Mouse (Mus musculus): Measurements from ENCODE around the gene Fgfr2. TPM values are rescaled to one million over a fixed set of nuclear protein-coding genes. Genes with fewer than 3 reads are reported as not detected.
"Not testable (repeated sequence)": the region's sequence is repeated elsewhere in the genome, so short reads cannot be mapped to it uniquely, and the experiment has no call there.

The Fgfr2 gene
- polyA plus RNA-seq, 1 experiment from 2014 or later: 106 TPM

- H3K27ac ChIP-seq (replicated peaks; ENCODE audit: low read depth, low read length): no peak overlapping the region
- no peaks in the 10 kb centered on the region for H3K27me3 ChIP-seq (replicated peaks; ENCODE audit: control insufficient read depth, insufficient read depth, low read length)
- H3K9me3 ChIP-seq (ENCODE audit: control insufficient read depth, low read length): no peaks in the 10 kb centered on the region
- no peak overlapping the region for H3K4me2 ChIP-seq (ENCODE audit: low read depth, low read length)
- WGBS: 84% methylated on average over 3 of the region's 3 CpGs
- H3K36me3 ChIP-seq (ENCODE audit: control insufficient read depth, insufficient read depth, low read length): no peaks in the 10 kb centered on the region
- H3K4me1 ChIP-seq (ENCODE audit: control insufficient read depth, insufficient read depth, low read length): no peaks in the 10 kb centered on the region
- no peak overlapping the region for H3K9ac ChIP-seq (ENCODE audit: low read depth, low read length)
- DNase-seq (ENCODE audit: low spot score) (no peak), ATAC-seq (ENCODE audit: low read depth) (no peak)
- H3K4me3 ChIP-seq (ENCODE audit: low read depth, low read length): no peak overlapping the region
These were observed 1973.0 kb downstream of the Fgfr2 start for GRCm38 (mm10) chr7:131150179-131150578.

- Histone ChIP-seq H3K27me3 (replicated peaks; ENCODE audit: control insufficient read depth, insufficient read depth, low read length) (no peaks in the 10 kb centered on the region), H3K36me3 (ENCODE audit: control insufficient read depth, insufficient read depth, low read length) (no peaks in the 10 kb centered on the region)
These were observed 1976.9 kb downstream of the Fgfr2 start, which contains the start of gene 4933402N03Rik for GRCm38 (mm10) chr7:131146214-131146613. Gene 4933402N03Rik (minus strand): TSS chr7:131146314.

DNA sequence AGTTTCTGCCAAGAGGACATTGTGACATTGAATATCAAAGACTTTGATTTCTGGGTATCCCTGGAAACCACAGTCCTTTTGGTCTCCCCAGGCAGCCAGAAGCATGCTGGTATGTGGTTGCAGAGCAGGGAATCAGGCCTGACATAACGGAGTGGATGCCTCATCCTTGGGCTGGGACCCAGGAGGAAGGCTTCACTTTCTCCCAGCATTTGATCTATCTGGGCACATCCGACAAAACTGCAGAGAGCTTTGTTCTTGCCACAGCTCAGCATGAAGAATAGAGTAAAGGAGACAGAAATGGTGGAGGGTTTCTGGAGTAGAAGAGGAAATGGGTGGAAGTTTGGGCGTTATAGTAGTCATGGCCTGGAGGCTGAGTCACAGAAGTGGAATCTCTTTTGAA is 1990.0 kb downstream of the Fgfr2 start:
- Histone ChIP-seq H3K4me2 (ENCODE audit: low read depth, low read length) (no peak overlapping the region), H3K36me3 (ENCODE audit: control insufficient read depth, insufficient read depth, low read length) (no peaks in the 10 kb centered on the region), H3K9ac (ENCODE audit: low read depth, low read length) (no peak overlapping the region), H3K4me1 (ENCODE audit: control insufficient read depth, insufficient read depth, low read length) (no peaks in the 10 kb centered on the region), H3K9me3 (ENCODE audit: control insufficient read depth, low read length) (no peaks in the 10 kb centered on the region), H3K27ac (replicated peaks; ENCODE audit: low read depth, low read length) (no peak overlapping the region), H3K4me3 (ENCODE audit: low read depth, low read length) (no peak overlapping the region), H3K27me3 (replicated peaks; ENCODE audit: control insufficient read depth, insufficient read depth, low read length) (no peaks in the 10 kb centered on the region)
- DNase-seq (ENCODE audit: low spot score) (no peak), ATAC-seq (ENCODE audit: low read depth) (no peak)
- WGBS: 68% methylated on average over 3 of the region's 3 CpGs

More at GRCm38 (mm10) chr7:131146214-131146613, 1976.9 kb downstream of the Fgfr2 start, which contains the start of gene 4933402N03Rik:
- Histone ChIP-seq H3K4me1 (ENCODE audit: control insufficient read depth, insufficient read depth, low read length) (no peaks in the 10 kb centered on the region), H3K9ac (ENCODE audit: low read depth, low read length) (no peak within 1 kb of the TSS), H3K9me3 (ENCODE audit: control insufficient read depth, low read length) (no peaks in the 10 kb centered on the region), H3K4me3 (ENCODE audit: low read depth, low read length) (no peak within 1 kb of the TSS), H3K27ac (replicated peaks; ENCODE audit: low read depth, low read length) (no peak within 1 kb of the TSS), H3K4me2 (ENCODE audit: low read depth, low read length) (no peak within 1 kb of the TSS)
- DNase-seq (ENCODE audit: low spot score): no peak
- no peak for ATAC-seq (ENCODE audit: low read depth)
- WGBS: 94% methylated on average over 2 of the region's 2 CpGs

DNA sequence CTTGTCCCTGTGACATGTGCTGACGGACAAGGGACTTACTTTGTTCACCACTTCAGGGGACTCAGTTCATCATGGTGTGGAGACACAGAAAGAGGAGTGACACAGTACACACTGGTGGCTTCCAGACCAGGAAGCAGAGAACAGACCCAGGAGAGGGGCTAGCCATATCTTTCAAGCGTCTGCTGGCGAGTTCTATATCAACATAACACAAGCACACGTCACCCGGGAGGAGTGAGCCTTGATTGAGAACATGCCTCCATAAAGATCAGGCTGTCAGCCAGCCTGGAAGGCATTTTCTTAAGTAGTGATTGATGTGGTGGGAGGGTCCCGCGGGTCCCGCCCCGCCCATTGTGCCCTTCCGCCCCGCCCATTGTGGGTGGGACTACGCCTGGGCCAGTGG is 1993.1 kb downstream of the Fgfr2 start:
- no peak overlapping the region for H3K4me3 ChIP-seq (ENCODE audit: low read depth, low read length)
- no peaks in the 10 kb centered on the region for H3K4me1 ChIP-seq (ENCODE audit: control insufficient read depth, insufficient read depth, low read length)
- H3K4me2 ChIP-seq (ENCODE audit: low read depth, low read length): no peak overlapping the region
- ATAC-seq (ENCODE audit: low read depth) (no peak), DNase-seq (ENCODE audit: low spot score) (no peak)
- H3K9ac ChIP-seq (ENCODE audit: low read depth, low read length): no peak overlapping the region
- H3K9me3 ChIP-seq (ENCODE audit: control insufficient read depth, low read length): no peaks in the 10 kb centered on the region
- H3K27me3 ChIP-seq (replicated peaks; ENCODE audit: control insufficient read depth, insufficient read depth, low read length): no peaks in the 10 kb centered on the region
- no peaks in the 10 kb centered on the region for H3K36me3 ChIP-seq (ENCODE audit: control insufficient read depth, insufficient read depth, low read length)
- no peak overlapping the region for H3K27ac ChIP-seq (replicated peaks; ENCODE audit: low read depth, low read length)
- WGBS: 59% methylated on average over 12 of the region's 12 CpGs

DNA sequence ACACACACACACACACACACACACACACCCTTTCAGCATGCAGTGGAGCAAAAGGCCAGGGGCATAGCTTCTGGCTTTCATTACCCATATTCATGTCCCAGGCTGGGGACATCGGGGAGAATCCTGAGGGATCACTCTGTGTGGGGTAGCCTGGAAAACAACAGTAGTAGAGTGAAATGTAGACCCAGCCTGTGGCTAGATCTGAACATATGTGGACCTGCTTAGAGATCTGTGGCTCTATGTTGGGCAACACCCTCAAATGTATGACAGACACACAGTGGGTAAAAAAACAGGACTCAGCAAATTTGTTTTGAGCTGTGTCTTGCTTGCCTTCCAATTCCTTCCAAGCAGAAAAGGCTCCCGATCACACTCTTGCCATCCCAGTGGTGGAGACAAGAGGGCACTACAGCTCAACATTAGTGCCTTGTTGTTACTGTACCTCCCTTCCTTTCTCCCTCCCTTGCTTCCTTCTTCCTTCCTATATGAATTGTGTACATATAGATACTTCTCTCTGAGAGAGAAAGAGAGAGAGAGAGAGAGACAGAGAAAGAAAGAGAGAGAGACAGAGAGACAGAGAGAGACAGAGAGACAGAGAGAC is 2000.8 kb downstream of the Fgfr2 start:
- DNase-seq (ENCODE audit: low spot score) (no peak), ATAC-seq (ENCODE audit: low read depth) (no peak)
- no peak overlapping the region for H3K27ac ChIP-seq (replicated peaks; ENCODE audit: low read depth, low read length)
- 88% methylated on average over 2 of the region's 2 CpGs for WGBS
- H3K36me3 ChIP-seq (ENCODE audit: control insufficient read depth, insufficient read depth, low read length): no peaks in the 10 kb centered on the region
- H3K4me3 ChIP-seq (ENCODE audit: low read depth, low read length): no peak overlapping the region
- H3K9me3 ChIP-seq (ENCODE audit: control insufficient read depth, low read length): no peaks in the 10 kb centered on the region
- H3K27me3 ChIP-seq (replicated peaks; ENCODE audit: control insufficient read depth, insufficient read depth, low read length): no peaks in the 10 kb centered on the region
- H3K4me2 ChIP-seq (ENCODE audit: low read depth, low read length): no peak overlapping the region
- H3K9ac ChIP-seq (ENCODE audit: low read depth, low read length): no peak overlapping the region
- H3K4me1 ChIP-seq (ENCODE audit: control insufficient read depth, insufficient read depth, low read length): no peaks in the 10 kb centered on the region

DNA sequence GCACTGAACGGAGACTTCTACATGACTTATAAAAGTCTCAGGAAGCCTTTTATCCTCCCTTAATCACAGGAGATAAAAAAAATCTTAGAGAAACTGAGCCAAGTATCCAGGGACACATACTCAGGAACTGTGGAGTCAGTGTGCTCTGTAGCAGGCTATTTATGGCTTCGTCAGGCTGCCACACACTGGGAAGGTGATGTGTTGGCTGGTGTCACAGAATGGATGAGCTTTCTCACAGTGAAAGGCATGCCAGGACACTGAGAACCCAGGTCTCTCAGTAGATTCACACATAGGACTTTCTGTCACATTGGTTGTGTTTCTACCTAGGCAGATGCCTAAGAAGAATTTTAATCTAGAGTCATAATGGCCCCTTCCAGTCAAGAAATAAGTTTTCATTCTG is 2008.7 kb downstream of the Fgfr2 start:
- no peak overlapping the region for H3K9ac ChIP-seq (ENCODE audit: low read depth, low read length)
- H3K4me1 ChIP-seq (ENCODE audit: control insufficient read depth, insufficient read depth, low read length): no peaks in the 10 kb centered on the region
- no peaks in the 10 kb centered on the region for H3K27me3 ChIP-seq (replicated peaks; ENCODE audit: control insufficient read depth, insufficient read depth, low read length)
- no peak overlapping the region for H3K4me3 ChIP-seq (ENCODE audit: low read depth, low read length)
- no peaks in the 10 kb centered on the region for H3K9me3 ChIP-seq (ENCODE audit: control insufficient read depth, low read length)
- ATAC-seq (ENCODE audit: low read depth): no peak
- no peaks in the 10 kb centered on the region for H3K36me3 ChIP-seq (ENCODE audit: control insufficient read depth, insufficient read depth, low read length)
- H3K27ac ChIP-seq (replicated peaks; ENCODE audit: low read depth, low read length): no peak overlapping the region
- DNase-seq (ENCODE audit: low spot score): no peak
- no peak overlapping the region for H3K4me2 ChIP-seq (ENCODE audit: low read depth, low read length)
- WGBS: 72% methylated on average over 2 of the region's 2 CpGs

GRCm38 (mm10) chr7:131113676-131114075 is 2009.5 kb downstream of the Fgfr2 start:
- DNase-seq (ENCODE audit: low spot score) (peak; percentile 13), ATAC-seq (ENCODE audit: low read depth) (no peak)
- Histone ChIP-seq H3K4me2 (ENCODE audit: low read depth, low read length) (no peak overlapping the region), H3K9me3 (ENCODE audit: control insufficient read depth, low read length) (no peaks in the 10 kb centered on the region), H3K4me1 (ENCODE audit: control insufficient read depth, insufficient read depth, low read length) (no peaks in the 10 kb centered on the region), H3K27me3 (replicated peaks; ENCODE audit: control insufficient read depth, insufficient read depth, low read length) (no peaks in the 10 kb centered on the region), H3K4me3 (ENCODE audit: low read depth, low read length) (no peak overlapping the region), H3K27ac (replicated peaks; ENCODE audit: low read depth, low read length) (no peak overlapping the region), H3K36me3 (ENCODE audit: control insufficient read depth, insufficient read depth, low read length) (no peaks in the 10 kb centered on the region), H3K9ac (ENCODE audit: low read depth, low read length) (no peak overlapping the region)
- 66% methylated on average over 6 of the region's 6 CpGs for WGBS

DNA sequence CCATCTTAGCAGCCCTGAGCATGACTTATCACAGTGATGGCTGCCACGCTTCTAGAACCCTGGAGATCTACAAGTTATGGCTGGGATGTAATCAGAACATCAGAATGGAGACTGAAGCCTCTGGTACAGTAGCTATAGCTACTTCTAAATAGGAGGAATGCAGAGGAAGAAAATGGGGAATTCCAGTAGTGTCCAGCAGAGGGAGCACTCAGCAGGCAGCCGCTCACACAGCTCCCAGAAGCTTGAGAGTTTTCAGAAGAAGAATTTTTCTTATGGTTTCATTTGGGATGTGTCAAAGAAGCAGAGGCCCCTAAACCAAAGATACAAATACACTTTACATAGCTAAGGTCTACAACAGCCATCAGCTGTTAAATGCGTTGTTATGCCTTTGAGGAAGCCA is 2010.7 kb downstream of the Fgfr2 start:
- no peak overlapping the region for H3K4me3 ChIP-seq (ENCODE audit: low read depth, low read length)
- ATAC-seq (ENCODE audit: low read depth) (no peak), DNase-seq (ENCODE audit: low spot score) (peak; percentile 44)
- no peak overlapping the region for H3K4me2 ChIP-seq (ENCODE audit: low read depth, low read length)
- no peaks in the 10 kb centered on the region for H3K9me3 ChIP-seq (ENCODE audit: control insufficient read depth, low read length)
- no peak overlapping the region for H3K27ac ChIP-seq (replicated peaks; ENCODE audit: low read depth, low read length)
- no peaks in the 10 kb centered on the region for H3K4me1 ChIP-seq (ENCODE audit: control insufficient read depth, insufficient read depth, low read length)
- 38% methylated on average over 3 of the region's 3 CpGs for WGBS
- no peaks in the 10 kb centered on the region for H3K36me3 ChIP-seq (ENCODE audit: control insufficient read depth, insufficient read depth, low read length)
- no peaks in the 10 kb centered on the region for H3K27me3 ChIP-seq (replicated peaks; ENCODE audit: control insufficient read depth, insufficient read depth, low read length)
- H3K9ac ChIP-seq (ENCODE audit: low read depth, low read length): no peak overlapping the region

- not testable (repeated sequence) for H3K27me3 ChIP-seq (replicated peaks; ENCODE audit: control insufficient read depth, insufficient read depth, low read length); H3K27ac ChIP-seq (replicated peaks; ENCODE audit: low read depth, low read length); H3K36me3 ChIP-seq (ENCODE audit: control insufficient read depth, insufficient read depth, low read length); H3K4me3 ChIP-seq (ENCODE audit: low read depth, low read length); H3K9ac ChIP-seq (ENCODE audit: low read depth, low read length); H3K4me2 ChIP-seq (ENCODE audit: low read depth, low read length); H3K9me3 ChIP-seq (ENCODE audit: control insufficient read depth, low read length); ATAC-seq (ENCODE audit: low read depth); DNase-seq (ENCODE audit: low spot score); H3K4me1 ChIP-seq (ENCODE audit: control insufficient read depth, insufficient read depth, low read length)
- WGBS: 85% methylated on average over 9 of the region's 9 CpGs
These were observed 2040.7 kb downstream of the Fgfr2 start for GRCm38 (mm10) chr7:131082403-131082802.
